Mouse (Mus musculus) E14TG2a.4 (cell line): ENCODE measurements around the gene Ptprc.

Experiments
- CTCF ChIP-seq: conservative IDR thresholded peaks from 2 replicates; pipeline ENCODE4 v1.5.1; 2014; ENCODE audit warnings: low read length
- NANOG ChIP-seq: IDR thresholded peaks from 2 replicates; pipeline ENCODE4 v1.6.1; 2014; ENCODE audit warnings: borderline replicate concordance, low read length, mixed read lengths
- POU5F1 ChIP-seq: IDR thresholded peaks from 2 replicates; pipeline ENCODE4 v1.6.1; 2014; ENCODE audit warnings: low read length, borderline replicate concordance

DNA sequence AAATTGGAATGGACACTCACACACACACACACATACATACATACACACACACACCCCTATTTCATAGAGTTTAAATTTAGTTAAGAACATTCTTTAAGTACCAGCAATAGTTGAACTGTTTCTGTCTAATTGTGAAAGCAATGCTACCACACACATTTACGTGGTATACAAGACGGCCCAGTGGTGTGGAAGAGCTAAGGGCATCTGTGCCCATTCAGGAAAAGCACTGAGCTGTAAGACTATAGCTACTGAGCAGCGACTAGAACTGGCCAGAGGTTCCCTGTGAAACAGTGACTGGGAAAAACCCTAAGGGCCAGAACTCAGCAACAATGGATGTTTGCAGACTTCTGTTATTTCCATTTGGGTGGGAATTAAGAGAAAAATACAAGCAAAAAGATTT is 17.3 kb downstream of the Ptprc start:
- no peak for TF ChIP-seq CTCF
- TF ChIP-seq POU5F1 = no peak
- TF ChIP-seq NANOG = no peak
